8 mouse cellular contexts compared by ENCODE assay signal in genomic region chr10:42269281-42270025, GRCm38 (mm10). TPM values are rescaled to one million over a fixed set of nuclear protein-coding genes. Genes with fewer than 3 reads are reported as not detected.
A peak's percentile ranks its signal among the peaks of the same experiment; 100 is the strongest.
DNase-seq lines count a peak whose midpoint lies in the region; ATAC-seq and TF ChIP-seq lines count a peak whose summit lies in the region.

No protein-coding gene starts in this region.

- no peak for TF ChIP-seq CTCF in kidney, postnatal 0 days (IDR thresholded peaks at IDR 0.05; ENCODE audit: low read depth)

- H3K27me3 ChIP-seq in kidney, postnatal 0 days (ENCODE audit: insufficient read depth, low read length): no peaks in the 10 kb centered on the region
- H3K27me3 ChIP-seq in forebrain, embryonic 10.5 days (ENCODE audit: poor library complexity, severe bottlenecking): peaks cover 25% of the 10 kb centered on the region

- H3K4me2 ChIP-seq in kidney, postnatal 0 days (ENCODE audit: low read length): no peak overlapping the region

- ATAC-seq in kidney, postnatal 0 days (replicated peaks; ENCODE audit: low FRiP score, low read depth): no peak
- ATAC-seq in monocyte, adult 5-6 weeks (replicated peaks; ENCODE audit: insufficient number of reproducible peaks, low FRiP score, low TSS enrichment, poor library complexity, severe bottlenecking): peak; percentile 59

- no peak overlapping the region for H3K4me3 ChIP-seq in kidney, postnatal 0 days (replicated peaks; ENCODE audit: low read depth, low read length)
- H3K4me3 ChIP-seq in forebrain, embryonic 10.5 days: no peak overlapping the region

- peak overlapping the region; percentile 13; the same call in 1 of the 2 replicates for H3K27ac ChIP-seq in kidney, postnatal 0 days
- H3K27ac ChIP-seq in forebrain, embryonic 10.5 days: no peak overlapping the region

- peaks cover 34% of the 10 kb centered on the region for H3K4me1 ChIP-seq in kidney, postnatal 0 days (replicated peaks; ENCODE audit: insufficient read depth, low read length)
- peaks cover 35% of the 10 kb centered on the region for H3K4me1 ChIP-seq in forebrain, embryonic 10.5 days

- peak; percentile 41 for DNase-seq in adrenal gland, adult 2 months
- no peak for DNase-seq in adrenal gland, postnatal 25 days
- peak; percentile 46 to 56 for DNase-seq in CD8-positive naive resting alpha-beta T cell, adult 2 months (ENCODE audit: low read depth in 2 of 2, low spot score in 2 of 2)
- DNase-seq in kidney, postnatal 0 days (ENCODE audit: low spot score): no peak
- no peak for DNase-seq in forebrain, embryonic 10.5 days (ENCODE audit: extremely low spot score, low spot score)
- no peak for DNase-seq in right cerebral cortex, postnatal 36 days (ENCODE audit: low spot score in 2 of 2)
- DNase-seq in urinary bladder, postnatal 10 days (ENCODE audit: low spot score): no peak

- H3K9me3 ChIP-seq in kidney, postnatal 0 days (replicated peaks; ENCODE audit: low read length): no peaks in the 10 kb centered on the region
- H3K9me3 ChIP-seq in forebrain, embryonic 10.5 days: no peaks in the 10 kb centered on the region; the same call in 1 of the 2 replicates

- 44% methylated on average over 15 of the region's 15 CpGs for whole genome bisulfite sequencing in kidney, postnatal 0 days
- WGBS in forebrain, embryonic 10.5 days: 78% methylated on average over 15 of the region's 15 CpGs

- H3K9ac ChIP-seq in kidney, postnatal 0 days (ENCODE audit: low read depth, low read length): no peak overlapping the region

- peaks cover 29% of the 10 kb centered on the region; the same call in 1 of the 2 replicates for H3K36me3 ChIP-seq in kidney, postnatal 0 days (ENCODE audit: insufficient read depth, low read length)
- H3K36me3 ChIP-seq in forebrain, embryonic 10.5 days (replicated peaks): peaks cover 29% of the 10 kb centered on the region

RNA-seq across cellular contexts. Expression of gene Foxo3, which starts 7.1 kb away (rescaled TPM):
- 10 to 100 TPM; 39.7 to 55.6 TPM for total RNA-seq in adrenal gland, adult 2 months (2021)
- polyA plus RNA-seq in adrenal gland, adult 2 months (2012; rRNA removed): 53.3 and 76.1 TPM in 2 replicates
- 56.1 and 56.7 TPM in 2 replicates for total RNA-seq in adrenal gland, postnatal 25 days (2021)
- polyA plus RNA-seq in kidney, postnatal 0 days (2015; fragmentation: Nextera tagmentation; extraction: Ambion mirVana): 8.7 and 9.7 TPM in 2 replicates
- 39.6 to 56.4 TPM (median 43.8 TPM) in 3 replicates for total RNA-seq in monocyte, adult 5-6 weeks (2017)
- 2.1 and 2.3 TPM in 2 replicates for polyA plus RNA-seq in forebrain, embryonic 10.5 days (2016; fragmentation: Nextera tagmentation; extraction: Ambion mirVana)

Comparison
In these comparisons a context has a peak if more than half of its experiments do, and no peak if none do; other contexts are left out.
1. DNase-seq: peak in adrenal gland, adult 2 months (single experiment) and CD8-positive naive resting alpha-beta T cell, adult 2 months (2 of 2); none in adrenal gland, postnatal 25 days (single experiment), kidney, postnatal 0 days (single experiment), forebrain, embryonic 10.5 days (single experiment), right cerebral cortex, postnatal 36 days (0 of 2) and urinary bladder, postnatal 10 days (single experiment).